Mouse (Mus musculus) liver, adult 2 months (tissue): ENCODE data around the gene Prkca. TPM values are rescaled to one million over a fixed set of nuclear protein-coding genes. Genes with fewer than 3 reads are reported as not detected.

Experiments used
- DNase-seq: peaks from one replicate; pipeline ENCODE4 v3.0.0-alpha.2; 2011; ENCODE audit warnings: low read depth, low spot score; ENCODE audit errors: extremely low read depth
- H3K27ac ChIP-seq: fragments of 200-500 bp; replicated peaks from 2 replicates; pipeline ENCODE4 v1.5.1; 2012; ENCODE audit warnings: low read depth, mild to moderate bottlenecking, control low read depth, inconsistent platforms, low read length; ENCODE audit not compliant: insufficient read depth
- H3K27me3 ChIP-seq: fragments of 200-500 bp; 2 replicates; pipeline ENCODE4 v1.6.1; 2012; ENCODE audit warnings: mild to moderate bottlenecking, moderate library complexity, low read length, inconsistent platforms; ENCODE audit not compliant: control insufficient read depth, insufficient read depth
- H3K36me3 ChIP-seq: fragments of 200-500 bp; 2 replicates; pipeline ENCODE4 v1.6.1; 2012; ENCODE audit warnings: low read length, inconsistent platforms; ENCODE audit not compliant: control insufficient read depth, insufficient read depth
- H3K4me1 ChIP-seq: fragments of 200-500 bp; 2 replicates; pipeline ENCODE4 v1.6.1; 2011; ENCODE audit warnings: low read length; ENCODE audit not compliant: control insufficient read depth, insufficient read depth
- H3K4me3 ChIP-seq: fragments of 200-500 bp; 2 replicates; pipeline ENCODE4 v1.5.1; 2011; ENCODE audit warnings: low read depth, mild to moderate bottlenecking, control low read depth, low read length, moderate library complexity; ENCODE audit not compliant: insufficient read depth
- H3K79me2 ChIP-seq: fragments of 200-500 bp; 2 replicates; pipeline ENCODE4 v1.6.1; 2012; ENCODE audit warnings: inconsistent platforms, mild to moderate bottlenecking, low read length, moderate library complexity; ENCODE audit not compliant: control insufficient read depth, insufficient read depth
- H3K9ac ChIP-seq: fragments of 200-500 bp; 2 replicates; pipeline ENCODE4 v1.6.1; 2012; ENCODE audit warnings: low read depth, mild to moderate bottlenecking, control low read depth, inconsistent platforms, low read length
- CTCF ChIP-seq: fragments of 200-500 bp; IDR thresholded peaks from 2 replicates; pipeline ENCODE4 v1.5.1; 2011; ENCODE audit warnings: low read depth, low read length, control low read depth
- POLR2A ChIP-seq: fragments of 200-500 bp; IDR thresholded peaks from 2 replicates; pipeline ENCODE4 v1.6.1; 2011; ENCODE audit warnings: low read length, control low read depth; ENCODE audit not compliant: insufficient read depth; ENCODE audit errors: extremely low read depth
- WGBS: fragments of 180-500 bp; shearing (Covaris S2); methylation state at CpG from one replicate; pipeline ENCODE4 v1.1.7; 2018; 5-methylcytosine and 5-hydroxymethylcytosine counted together
- polyA plus RNA-seq: library from polyadenylated mRNA; depleted of rRNA; stranded (reverse); fragments of >200 nt; gene quantifications from 2 replicates; pipeline ENCODE4 v1.2.3, GENCODE M21; 2012
- total RNA-seq: library from RNA; depleted of rRNA; stranded (reverse); fragments of >200 nt; gene quantifications from 2 replicates; pipeline ENCODE4 v1.2.3, GENCODE M21; 2014

Gene Prkca
- total and polyA plus RNA-seq, 2 experiments = 2.8 to 4.3 TPM

- no peak for TF ChIP-seq CTCF
- TF ChIP-seq POLR2A = no peak
- no peak within 1 kb of the TSS for H3K4me3 ChIP-seq
- no peak within 1 kb of the TSS for H3K27ac ChIP-seq
- H3K79me2 ChIP-seq = no peaks in the 10 kb centered on the region
- no peak for DNase-seq
- H3K4me1 ChIP-seq = no peaks in the 10 kb centered on the region
- WGBS = 8% methylated on average over 36 of the region's 36 CpGs
- H3K27me3 ChIP-seq = peaks cover 6% of the 10 kb centered on the region; the same call in 1 of the 2 replicates
- H3K36me3 ChIP-seq = no peaks in the 10 kb centered on the region
- no peak within 1 kb of the TSS for H3K9ac ChIP-seq
Measured at GRCm38 (mm10) chr11:107914634-107915226, 429.0 kb downstream of the Prkca start, which contains the start of gene Cacng5. TSS of gene Cacng5 (minus strand) at chr11:107915055.

- Histone ChIP-seq H3K36me3 (no peaks in the 10 kb centered on the region), H3K27ac (no peak overlapping the region), H3K4me1 (no peaks in the 10 kb centered on the region), H3K9ac (no peak overlapping the region), H3K4me3 (no peak overlapping the region), H3K79me2 (no peaks in the 10 kb centered on the region), H3K27me3 (peaks cover 6% of the 10 kb centered on the region; the same call in 1 of the 2 replicates)
- WGBS = 44% methylated on average over 3 of the region's 3 CpGs
- peak; percentile 4 for DNase-seq
- no peak for TF ChIP-seq CTCF
- no peak for TF ChIP-seq POLR2A
Measured at GRCm38 (mm10) chr11:107913317-107913716, 430.4 kb downstream of the Prkca start.

- WGBS = 66% methylated on average over 9 of the region's 9 CpGs
- no peak for DNase-seq
- H3K36me3 ChIP-seq = no peaks in the 10 kb centered on the region
- H3K9ac ChIP-seq = no peak overlapping the region
- H3K4me1 ChIP-seq = no peaks in the 10 kb centered on the region
- TF ChIP-seq POLR2A (no peak), CTCF (no peak)
- H3K79me2 ChIP-seq = no peaks in the 10 kb centered on the region
- H3K4me3 ChIP-seq = no peak overlapping the region
- H3K27ac ChIP-seq = no peak overlapping the region
- no peaks in the 10 kb centered on the region for H3K27me3 ChIP-seq
Measured at GRCm38 (mm10) chr11:107905364-107905763, 438.4 kb downstream of the Prkca start.

GRCm38 (mm10) chr11:107903966-107904605 lies 439.6 kb downstream of the Prkca start:
- no peaks in the 10 kb centered on the region for H3K4me1 ChIP-seq
- H3K27ac ChIP-seq = no peak overlapping the region
- no peaks in the 10 kb centered on the region for H3K27me3 ChIP-seq
- H3K36me3 ChIP-seq = no peaks in the 10 kb centered on the region
- 27% methylated on average over 4 of the region's 4 CpGs for WGBS
- no peak for TF ChIP-seq POLR2A
- no peak for TF ChIP-seq CTCF
- peak; percentile 19 for DNase-seq
- no peak overlapping the region for H3K9ac ChIP-seq
- no peaks in the 10 kb centered on the region for H3K79me2 ChIP-seq
- no peak overlapping the region for H3K4me3 ChIP-seq

- H3K79me2 ChIP-seq = no peaks in the 10 kb centered on the region
- peak; percentile 21 for DNase-seq
- H3K36me3 ChIP-seq = no peaks in the 10 kb centered on the region
- WGBS = 44% methylated on average over 4 of the region's 4 CpGs
- no peak overlapping the region for H3K4me3 ChIP-seq
- H3K9ac ChIP-seq = no peak overlapping the region
- no peak overlapping the region for H3K27ac ChIP-seq
- H3K4me1 ChIP-seq = no peaks in the 10 kb centered on the region
- TF ChIP-seq POLR2A (no peak), CTCF (peak; percentile 39)
- no peaks in the 10 kb centered on the region for H3K27me3 ChIP-seq
Measured at GRCm38 (mm10) chr11:107900470-107900869, 443.3 kb downstream of the Prkca start.

- Histone ChIP-seq H3K36me3 (no peaks in the 10 kb centered on the region), H3K9ac (no peak overlapping the region), H3K79me2 (no peaks in the 10 kb centered on the region), H3K27me3 (no peaks in the 10 kb centered on the region), H3K27ac (no peak overlapping the region), H3K4me1 (no peaks in the 10 kb centered on the region), H3K4me3 (no peak overlapping the region)
- WGBS = 60% methylated on average over 2 of the region's 2 CpGs
- TF ChIP-seq POLR2A (no peak), CTCF (no peak)
- DNase-seq = no peak
Measured at GRCm38 (mm10) chr11:107898698-107899097, 445.0 kb downstream of the Prkca start.
